Mouse (Mus musculus): ENCODE measurements around the gene Gk5. TPM values are rescaled to one million over a fixed set of nuclear protein-coding genes. Genes with fewer than 3 reads are reported as not detected.
A peak's percentile ranks its signal among the peaks of the same experiment; 100 is the strongest.
"Not testable (repeated sequence)": the region's sequence is repeated elsewhere in the genome, so short reads cannot be mapped to it uniquely, and the experiment has no call there.

Gk5 gene
- polyA plus RNA-seq (2012; ENCODE audit: insufficient read depth, low replicate concordance) = 0.28 TPM in 1 of 2 replicates, not detected in the other

GRCm38 (mm10) chr9:96118861-96119772, at the start of gene Gk5:
Gene Gk5, plus strand, starts transcription at chr9:96119362.
- H3K4me3 ChIP-seq (replicated peaks) = peak within 1 kb of the TSS; percentile 99
- no peaks in the 10 kb centered on the region for H3K36me3 ChIP-seq (replicated peaks; ENCODE audit: low read length)
- H3K9me3 ChIP-seq = no peaks in the 10 kb centered on the region; the same call in 1 of the 2 replicates
- H3K27me3 ChIP-seq (replicated peaks) = peaks cover 6% of the 10 kb centered on the region
- no peak for TF ChIP-seq GATA1 (IDR thresholded peaks at IDR 0.05; ENCODE audit: borderline replicate concordance, low read length)
- TF ChIP-seq FLI1 (IDR thresholded peaks at IDR 0.05; ENCODE audit: low read length) = no peak
- H3K4me1 ChIP-seq = peaks cover 17% of the 10 kb centered on the region

- TF ChIP-seq FLI1 (IDR thresholded peaks at IDR 0.05; ENCODE audit: low read length) (no peak), GATA1 (IDR thresholded peaks at IDR 0.05; ENCODE audit: borderline replicate concordance, low read length) (no peak)
- no peaks in the 10 kb centered on the region for H3K36me3 ChIP-seq (replicated peaks; ENCODE audit: low read length)
- peaks cover 7% of the 10 kb centered on the region for H3K27me3 ChIP-seq (replicated peaks)
- peaks cover 9% of the 10 kb centered on the region; the same call in 1 of the 2 replicates for H3K9me3 ChIP-seq
- H3K4me3 ChIP-seq (replicated peaks) = no peak overlapping the region
- no peaks in the 10 kb centered on the region for H3K4me1 ChIP-seq
Measured at GRCm38 (mm10) chr9:96078752-96079315, 40.3 kb upstream of the Gk5 start.

DNA sequence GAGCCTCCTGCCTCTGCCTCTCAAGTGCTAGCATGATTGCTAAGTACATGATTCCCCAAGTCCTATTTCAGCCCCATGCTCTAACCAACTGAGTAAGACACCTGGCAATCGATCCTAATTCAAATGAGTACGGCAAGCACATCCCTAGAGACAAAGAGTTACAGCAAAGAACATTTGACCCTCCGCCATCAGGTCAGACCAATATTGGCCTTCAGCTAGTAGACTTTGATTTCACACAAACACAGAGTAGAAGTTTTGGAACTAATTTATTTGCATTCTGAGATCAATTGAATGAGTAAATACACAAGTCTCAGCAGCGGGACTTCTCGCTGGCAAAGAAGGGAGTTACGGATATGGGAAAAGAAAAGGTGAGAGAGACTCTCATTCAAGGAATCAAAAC, 33.9 kb upstream of the Gk5 start:
- Histone ChIP-seq H3K9me3 (peaks cover 9% of the 10 kb centered on the region; the same call in 1 of the 2 replicates), H3K4me1 (peaks cover 4% of the 10 kb centered on the region; the same call in 1 of the 2 replicates), H3K4me3 (replicated peaks) (no peak overlapping the region), H3K36me3 (replicated peaks; ENCODE audit: low read length) (no peaks in the 10 kb centered on the region), H3K27me3 (replicated peaks) (no peaks in the 10 kb centered on the region)
- no peak for TF ChIP-seq FLI1 (IDR thresholded peaks at IDR 0.05; ENCODE audit: low read length)
- TF ChIP-seq GATA1 (IDR thresholded peaks at IDR 0.05; ENCODE audit: borderline replicate concordance, low read length) = no peak

DNA sequence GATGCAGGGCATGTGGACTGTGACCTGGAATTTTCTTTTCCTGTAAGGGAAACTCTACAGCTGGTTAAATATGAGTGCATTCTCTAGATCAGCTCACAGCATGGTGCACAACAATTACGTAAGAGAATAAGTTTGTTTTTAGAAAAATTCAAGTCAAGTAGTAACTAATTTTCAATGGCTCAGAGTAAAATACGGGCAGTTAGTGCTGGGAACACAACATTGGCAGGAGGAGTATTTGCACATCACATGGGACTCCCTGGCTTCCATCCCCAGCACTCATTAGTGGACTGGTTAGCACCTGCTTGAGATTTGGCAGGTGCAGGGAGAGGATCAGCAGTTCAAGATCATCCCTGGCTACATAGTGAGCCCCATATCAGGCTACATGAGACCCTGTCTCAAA, 31.5 kb upstream of the Gk5 start:
- no peak for TF ChIP-seq FLI1 (IDR thresholded peaks at IDR 0.05; ENCODE audit: low read length)
- no peak for TF ChIP-seq GATA1 (IDR thresholded peaks at IDR 0.05; ENCODE audit: borderline replicate concordance, low read length)
- no peak overlapping the region for H3K4me3 ChIP-seq (replicated peaks)
- peaks cover 12% of the 10 kb centered on the region for H3K9me3 ChIP-seq
- H3K27me3 ChIP-seq (replicated peaks) = no peaks in the 10 kb centered on the region
- no peaks in the 10 kb centered on the region for H3K36me3 ChIP-seq (replicated peaks; ENCODE audit: low read length)
- peaks cover 4% of the 10 kb centered on the region; the same call in 1 of the 2 replicates for H3K4me1 ChIP-seq

GRCm38 (mm10) chr9:96088456-96088855, 30.7 kb upstream of the Gk5 start:
- not testable (repeated sequence) for H3K27me3 ChIP-seq (replicated peaks); H3K4me1 ChIP-seq; H3K36me3 ChIP-seq (replicated peaks; ENCODE audit: low read length); H3K4me3 ChIP-seq (replicated peaks)
- peaks cover 16% of the 10 kb centered on the region for H3K9me3 ChIP-seq

GRCm38 (mm10) chr9:96092637-96093036, 26.5 kb upstream of the Gk5 start:
- H3K4me1 ChIP-seq; H3K36me3 ChIP-seq (replicated peaks; ENCODE audit: low read length); H3K27me3 ChIP-seq (replicated peaks); H3K4me3 ChIP-seq (replicated peaks): not testable (repeated sequence)
- H3K9me3 ChIP-seq = peaks cover 48% of the 10 kb centered on the region

DNA sequence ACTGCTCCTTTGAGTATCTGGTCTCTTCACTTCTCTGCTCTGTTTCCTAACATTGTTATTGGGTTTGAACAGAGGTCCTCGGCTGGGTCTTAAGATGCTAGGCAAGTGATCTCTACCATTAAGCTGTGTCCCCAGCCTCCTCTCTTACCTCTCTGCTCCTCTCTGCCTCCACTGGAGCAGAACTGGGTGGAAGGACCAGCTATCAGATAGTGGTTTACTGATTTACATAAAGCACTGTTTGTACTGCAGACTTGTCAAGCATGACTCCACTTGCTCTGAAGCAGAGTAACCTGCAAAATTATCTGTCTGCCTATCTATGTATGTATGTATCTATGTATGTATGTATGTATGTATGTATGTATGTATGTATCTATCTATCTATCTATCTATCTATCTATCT, 25.9 kb upstream of the Gk5 start:
- TF ChIP-seq FLI1 (IDR thresholded peaks at IDR 0.05; ENCODE audit: low read length) (no peak), GATA1 (IDR thresholded peaks at IDR 0.05; ENCODE audit: borderline replicate concordance, low read length) (no peak)
- H3K9me3 ChIP-seq = peaks cover 48% of the 10 kb centered on the region

GRCm38 (mm10) chr9:96094341-96094740, 24.8 kb upstream of the Gk5 start:
- peak overlapping the region; percentile 48 for H3K4me3 ChIP-seq (replicated peaks)
- TF ChIP-seq GATA1 (IDR thresholded peaks at IDR 0.05; ENCODE audit: borderline replicate concordance, low read length) = no peak
- no peak for TF ChIP-seq FLI1 (IDR thresholded peaks at IDR 0.05; ENCODE audit: low read length)

More for the DNA sequence above, 25.9 kb upstream of the Gk5 start:
- Histone ChIP-seq H3K27me3 (replicated peaks) (peaks cover 3% of the 10 kb centered on the region), H3K4me1 (peaks cover 4% of the 10 kb centered on the region; the same call in 1 of the 2 replicates), H3K4me3 (replicated peaks) (no peak overlapping the region), H3K36me3 (replicated peaks; ENCODE audit: low read length) (no peaks in the 10 kb centered on the region)

DNA sequence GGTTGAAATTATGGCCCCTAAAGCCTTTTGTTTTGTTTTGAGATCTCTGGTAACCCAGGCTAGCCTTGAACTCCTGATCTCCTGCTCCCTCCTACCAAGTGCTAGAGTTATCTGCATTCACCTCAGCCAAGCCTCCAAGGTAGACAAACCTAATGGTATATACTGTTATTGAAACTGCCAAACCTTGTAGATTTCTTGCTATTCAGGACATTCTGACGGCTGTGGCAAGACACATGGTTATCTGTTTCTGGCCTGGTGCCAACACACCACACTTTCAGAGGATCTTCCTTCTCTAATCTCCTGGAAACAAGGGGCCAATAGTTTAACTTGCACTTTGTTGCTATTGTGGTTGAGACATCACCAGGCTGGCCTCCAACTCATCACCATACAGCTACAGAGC, 24.0 kb upstream of the Gk5 start:
- H3K9me3 ChIP-seq = peaks cover 65% of the 10 kb centered on the region
- H3K4me1 ChIP-seq = no peaks in the 10 kb centered on the region
- TF ChIP-seq FLI1 (IDR thresholded peaks at IDR 0.05; ENCODE audit: low read length) = no peak
- no peak for TF ChIP-seq GATA1 (IDR thresholded peaks at IDR 0.05; ENCODE audit: borderline replicate concordance, low read length)
- H3K4me3 ChIP-seq (replicated peaks) = no peak overlapping the region
- no peaks in the 10 kb centered on the region for H3K36me3 ChIP-seq (replicated peaks; ENCODE audit: low read length)
- H3K27me3 ChIP-seq (replicated peaks) = peaks cover 3% of the 10 kb centered on the region

More at GRCm38 (mm10) chr9:96094341-96094740, 24.8 kb upstream of the Gk5 start:
- H3K9me3 ChIP-seq = peaks cover 57% of the 10 kb centered on the region
- peaks cover under 1% of the 10 kb centered on the region; the same call in 1 of the 2 replicates for H3K4me1 ChIP-seq
- H3K36me3 ChIP-seq (replicated peaks; ENCODE audit: low read length) = no peaks in the 10 kb centered on the region
- peaks cover 3% of the 10 kb centered on the region for H3K27me3 ChIP-seq (replicated peaks)

DNA sequence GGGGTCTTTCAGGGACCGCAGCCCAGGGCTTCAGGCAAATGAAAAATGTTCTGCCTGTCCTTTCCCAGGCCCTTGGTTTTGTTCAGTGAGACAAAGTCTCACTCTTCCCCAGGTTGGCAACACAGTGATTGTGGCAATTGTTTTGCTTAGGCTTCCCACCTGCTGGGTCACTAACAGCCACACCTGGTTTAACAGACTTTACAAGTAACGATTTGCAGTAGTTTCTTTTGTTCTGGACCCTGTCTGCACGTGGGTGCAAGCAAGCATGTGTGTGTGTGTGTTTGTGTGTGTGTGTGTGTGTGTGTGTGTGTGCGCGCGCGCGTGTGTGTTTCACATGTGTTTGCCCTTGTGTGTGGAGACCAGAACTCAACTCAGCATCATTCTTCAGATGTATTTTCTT, 16.3 kb upstream of the Gk5 start:
- peaks cover 43% of the 10 kb centered on the region for H3K9me3 ChIP-seq
- H3K4me1 ChIP-seq = no peaks in the 10 kb centered on the region
- no peaks in the 10 kb centered on the region for H3K27me3 ChIP-seq (replicated peaks)
- no peaks in the 10 kb centered on the region for H3K36me3 ChIP-seq (replicated peaks; ENCODE audit: low read length)
- no peak for TF ChIP-seq FLI1 (IDR thresholded peaks at IDR 0.05; ENCODE audit: low read length)
- no peak for TF ChIP-seq GATA1 (IDR thresholded peaks at IDR 0.05; ENCODE audit: borderline replicate concordance, low read length)
- no peak overlapping the region for H3K4me3 ChIP-seq (replicated peaks)

Measured in megakaryocyte, embryonic 14.5 days (primary cell).